25 mouse cellular contexts compared by ENCODE assay signal in the genomic region with DNA sequence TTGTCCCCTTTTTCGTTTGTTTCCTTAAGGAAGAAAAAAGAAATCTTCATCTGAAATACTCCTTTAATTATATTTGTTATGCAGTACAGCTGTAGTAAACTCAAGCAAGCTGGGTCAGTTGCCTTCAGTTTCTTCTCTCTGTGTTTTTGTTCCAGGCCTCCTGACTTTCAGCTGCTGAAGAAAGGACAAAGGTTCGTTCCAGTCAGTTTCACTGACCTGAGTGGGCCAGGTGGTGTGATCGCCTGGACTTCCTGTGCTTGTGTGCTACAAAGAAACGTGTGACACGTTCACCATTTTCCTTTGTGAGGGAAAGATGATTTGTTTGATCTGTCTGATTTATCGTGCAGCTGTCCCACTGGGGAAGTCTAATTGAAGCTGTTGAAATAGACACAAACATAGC.
"Had no signal": no experiment of that assay in that cellular context is flagged by ENCODE, and none has a peak within 500 bp of the region (broad histone marks: within the 10 kb centered on the region; RNA-seq: fewer than 3 reads in every experiment).

No protein-coding gene starts in this region.

- H3K4me3 ChIP-seq: gastrocnemius, adult 2 months; heart, adult 2 months; heart, embryonic 10.5 days; heart, embryonic 12.5 days; hindbrain, embryonic 10.5 days; hindbrain, embryonic 12.5 days; intestine, embryonic 15.5 days; layer of hippocampus, adult 2 months; left cerebral cortex, adult 2 months; limb, embryonic 10.5 days; limb, embryonic 12.5 days; liver, embryonic 13.5 days; liver, embryonic 15.5 days had no signal

- H3K4me1 ChIP-seq: heart, embryonic 10.5 days; heart, embryonic 12.5 days; hindbrain, embryonic 10.5 days; hindbrain, embryonic 12.5 days; intestine, embryonic 15.5 days; limb, embryonic 10.5 days; limb, embryonic 12.5 days had no signal

- H3K9me3 ChIP-seq: heart, embryonic 10.5 days; heart, embryonic 12.5 days; hindbrain, embryonic 10.5 days; hindbrain, embryonic 12.5 days; intestine, embryonic 15.5 days; limb, embryonic 10.5 days; limb, embryonic 12.5 days; liver, embryonic 13.5 days; liver, embryonic 15.5 days had no signal

- H3K27me3 ChIP-seq: heart, embryonic 12.5 days; hindbrain, embryonic 12.5 days; intestine, embryonic 15.5 days; limb, embryonic 12.5 days; liver, embryonic 13.5 days; liver, embryonic 15.5 days had no signal

- H3K4me2 ChIP-seq: heart, embryonic 12.5 days; hindbrain, embryonic 12.5 days; hindbrain, embryonic 14.5 days; intestine, embryonic 15.5 days; limb, embryonic 12.5 days; liver, embryonic 11.5 days; liver, embryonic 13.5 days; liver, embryonic 15.5 days had no signal

- ATAC-seq: forebrain, embryonic 16.5 days; hindbrain, embryonic 16.5 days; inflammation-experienced regulatory T-cells, adult 6 months; intestine, embryonic 15.5 days; intestine, postnatal 0 days; liver, postnatal 0 days had no signal

- DNase-seq: gastrocnemius, adult 2 months; gastrocnemius, postnatal 10 days; gastrocnemius, postnatal 25 days; heart, adult 2 months; heart, postnatal 10 days; heart, postnatal 4 days; liver; liver, embryonic 13.5 days; liver, postnatal 0 days had no signal

- H3K27ac ChIP-seq: gastrocnemius, adult 2 months; heart, adult 2 months; heart, embryonic 10.5 days; hindbrain, embryonic 10.5 days; hindbrain, embryonic 12.5 days; hindbrain, embryonic 14.5 days; intestine, embryonic 15.5 days; layer of hippocampus, adult 2 months; left cerebral cortex, adult 2 months; limb, embryonic 10.5 days; limb, embryonic 12.5 days; liver, embryonic 13.5 days; liver, embryonic 15.5 days had no signal

- H3K9ac ChIP-seq: heart, embryonic 12.5 days; hindbrain, embryonic 12.5 days; hindbrain, embryonic 14.5 days; intestine, embryonic 15.5 days; limb, embryonic 12.5 days; liver, embryonic 13.5 days; liver, embryonic 15.5 days; liver, postnatal 0 days had no signal
